Mouse (Mus musculus): ENCODE data around the gene Doc2a. TPM values are rescaled to one million over a fixed set of nuclear protein-coding genes. Genes with fewer than 3 reads are reported as not detected.

The Doc2a gene
- 0.37 and 0.62 TPM in 2 replicates for polyA plus RNA-seq (2015; fragmentation: Nextera tagmentation; extraction: Ambion mirVana)

DNA sequence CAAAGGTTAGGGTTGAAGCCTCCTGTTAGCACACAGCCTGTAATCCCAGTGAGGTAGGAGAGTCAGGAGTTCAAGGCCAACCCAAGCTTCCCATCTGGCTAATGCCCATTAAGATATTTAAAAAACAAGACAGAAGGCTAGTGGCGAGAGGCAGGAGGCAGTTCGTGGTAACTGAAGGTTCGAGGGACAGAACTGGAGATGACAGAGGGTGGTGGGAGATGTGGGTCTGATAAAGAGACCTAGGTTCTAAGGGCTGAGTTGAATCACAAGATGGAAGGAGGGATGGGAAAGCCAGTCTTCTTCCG, at the start of gene Doc2a:
TSS of gene Doc2a (plus strand) at position 301 of the 305 bp plus-strand sequence.
- peaks cover 28% of the 10 kb centered on the region for H3K4me1 ChIP-seq (ENCODE audit: control insufficient read depth, insufficient read depth, low read length)
- no peaks in the 10 kb centered on the region for H3K36me3 ChIP-seq (ENCODE audit: control insufficient read depth, insufficient read depth, low read length)
- no peak for ATAC-seq
- H3K9me3 ChIP-seq (ENCODE audit: control insufficient read depth, low read length) = no peaks in the 10 kb centered on the region
- H3K27ac ChIP-seq (ENCODE audit: low read length) = no peak within 1 kb of the TSS
- WGBS = 30% methylated on average over 4 of the region's 4 CpGs
- peak within 1 kb of the TSS; percentile 57 for H3K4me3 ChIP-seq (ENCODE audit: low read length)
- H3K4me2 ChIP-seq (ENCODE audit: low read depth, low read length) = peak within 1 kb of the TSS; percentile 99
- peaks cover 23% of the 10 kb centered on the region for H3K27me3 ChIP-seq (replicated peaks; ENCODE audit: control insufficient read depth, insufficient read depth, low read length)
- H3K9ac ChIP-seq (ENCODE audit: low read depth, low read length) = peak within 1 kb of the TSS; percentile 67

DNA sequence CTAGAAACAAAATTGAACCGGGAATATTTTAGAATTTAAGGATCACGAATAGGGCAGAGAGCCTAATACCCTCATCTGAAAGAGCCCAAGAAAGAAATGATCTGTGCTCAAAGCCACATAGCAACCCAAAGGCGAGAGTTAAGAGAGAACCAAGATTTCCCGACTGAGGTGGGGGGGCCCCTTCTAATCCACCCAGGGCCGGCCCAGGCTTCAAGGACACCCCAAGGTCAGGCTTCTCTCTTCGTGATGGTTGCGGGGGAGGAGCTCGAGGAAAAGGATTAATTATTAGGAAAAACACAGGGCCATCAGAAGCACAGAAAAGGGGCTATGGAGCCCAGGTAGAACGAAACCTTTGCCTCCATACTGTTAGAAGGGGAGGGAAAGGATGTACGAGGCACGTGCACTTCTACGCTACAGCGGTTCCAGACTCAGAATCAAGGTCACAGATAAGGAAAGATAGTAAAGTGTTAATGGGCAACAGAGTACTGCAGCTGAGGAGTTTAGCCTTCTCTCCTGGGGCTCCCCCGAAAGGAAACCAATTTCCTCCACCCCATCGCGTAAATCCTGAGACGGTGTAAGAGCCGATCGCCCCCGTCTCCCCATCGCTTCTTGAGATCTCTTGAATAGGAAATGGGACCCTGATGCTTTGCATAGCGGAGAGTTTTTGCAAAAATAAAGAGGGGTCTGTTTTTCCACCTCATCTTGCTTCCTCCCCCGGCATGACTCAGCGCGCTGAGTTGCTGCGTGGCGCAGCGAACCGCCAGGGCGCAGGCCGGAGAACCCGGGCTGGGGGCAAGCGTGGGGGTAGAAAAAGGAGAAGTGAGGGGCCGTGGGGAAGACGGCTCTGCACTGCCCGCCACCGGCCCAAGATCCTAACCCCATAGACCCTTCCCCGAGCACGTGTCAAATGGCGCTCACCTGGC, 48.8 kb upstream of the Doc2a start:
- Histone ChIP-seq H3K9me3 (ENCODE audit: control insufficient read depth, low read length) (no peaks in the 10 kb centered on the region), H3K9ac (ENCODE audit: low read depth, low read length) (peak overlapping the region; percentile 95), H3K4me1 (ENCODE audit: control insufficient read depth, insufficient read depth, low read length) (peaks cover 32% of the 10 kb centered on the region), H3K27ac (ENCODE audit: low read length) (peak overlapping the region; percentile 98), H3K4me2 (ENCODE audit: low read depth, low read length) (peak overlapping the region; percentile 86), H3K4me3 (ENCODE audit: low read length) (peak overlapping the region; percentile 88), H3K27me3 (replicated peaks; ENCODE audit: control insufficient read depth, insufficient read depth, low read length) (no peaks in the 10 kb centered on the region), H3K36me3 (ENCODE audit: control insufficient read depth, insufficient read depth, low read length) (peaks cover 11% of the 10 kb centered on the region)
- ATAC-seq = no peak; the same call in 1 of the 2 replicates
- under 1% methylated on average over 40 of the region's 40 CpGs for WGBS

DNA sequence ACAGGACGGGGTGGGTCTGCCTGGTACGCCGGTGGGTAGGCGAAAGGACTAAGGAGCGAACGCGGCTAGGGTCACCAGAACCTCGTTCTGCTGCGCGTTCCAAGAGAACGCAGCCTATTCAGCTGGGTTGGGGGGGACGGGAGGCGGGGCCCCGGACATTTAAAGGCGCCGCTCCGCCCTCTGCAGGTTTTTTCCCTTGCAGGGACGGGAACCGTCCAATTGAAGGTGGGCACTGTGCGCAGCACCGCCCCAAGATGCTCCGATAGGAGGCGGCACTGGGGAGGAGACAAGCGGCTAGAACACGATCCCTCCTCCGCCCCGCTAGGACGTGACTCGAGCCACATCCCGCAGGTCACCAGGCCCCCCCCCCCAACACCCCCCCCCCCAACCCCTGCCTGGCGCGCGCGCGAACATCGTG, 48.2 kb upstream of the Doc2a start:
- Histone ChIP-seq H3K9ac (ENCODE audit: low read depth, low read length) (peak overlapping the region; percentile 95), H3K9me3 (ENCODE audit: control insufficient read depth, low read length) (no peaks in the 10 kb centered on the region), H3K27me3 (replicated peaks; ENCODE audit: control insufficient read depth, insufficient read depth, low read length) (no peaks in the 10 kb centered on the region), H3K36me3 (ENCODE audit: control insufficient read depth, insufficient read depth, low read length) (peaks cover 11% of the 10 kb centered on the region), H3K4me1 (ENCODE audit: control insufficient read depth, insufficient read depth, low read length) (peaks cover 32% of the 10 kb centered on the region), H3K27ac (ENCODE audit: low read length) (peak overlapping the region; percentile 99), H3K4me2 (ENCODE audit: low read depth, low read length) (peak overlapping the region; percentile 86), H3K4me3 (ENCODE audit: low read length) (peak overlapping the region; percentile 88)
- under 1% methylated on average over 31 of the region's 36 CpGs for WGBS
- peak; percentile 96 for ATAC-seq

DNA sequence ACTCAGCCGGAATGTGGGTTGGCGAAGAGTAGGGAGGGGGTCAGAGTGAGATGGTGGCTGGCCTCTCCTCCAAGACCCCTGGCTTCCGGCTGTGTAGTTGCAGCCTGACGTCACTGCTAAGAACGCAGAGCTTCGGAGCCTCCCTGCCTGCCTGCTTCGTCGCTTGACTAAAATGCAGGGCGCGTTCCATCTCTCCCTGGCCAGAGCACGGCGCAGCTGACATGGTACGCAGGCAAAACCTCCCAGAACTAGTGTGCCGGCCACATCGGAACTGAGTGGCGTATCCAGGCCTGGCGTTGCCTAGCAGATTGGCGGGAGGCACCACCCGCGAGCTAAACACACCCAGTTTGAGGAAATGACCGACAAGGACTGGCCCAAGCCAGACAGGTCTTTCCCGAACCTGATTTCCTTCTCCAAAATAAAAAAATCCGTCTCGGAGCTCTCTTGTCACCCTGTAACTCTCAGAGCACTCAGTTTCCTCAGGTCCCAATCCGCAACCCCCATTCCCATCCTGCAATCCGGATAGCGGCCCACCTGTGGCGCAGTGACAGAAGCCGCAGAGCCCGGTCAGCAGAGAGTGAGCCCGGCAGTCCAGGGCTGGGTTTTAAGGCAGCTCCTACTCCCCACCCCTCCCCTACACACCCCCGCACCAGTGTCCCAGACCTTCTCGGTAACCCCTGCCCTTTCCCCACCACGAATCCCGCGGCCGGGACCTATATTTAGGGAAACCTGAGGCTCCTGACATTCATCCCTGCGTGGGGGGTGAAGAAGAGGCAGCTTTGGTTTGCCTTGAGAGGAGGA, 47.5 kb upstream of the Doc2a start:
- no peaks in the 10 kb centered on the region for H3K27me3 ChIP-seq (replicated peaks; ENCODE audit: control insufficient read depth, insufficient read depth, low read length)
- H3K36me3 ChIP-seq (ENCODE audit: control insufficient read depth, insufficient read depth, low read length) = peaks cover 11% of the 10 kb centered on the region
- peak overlapping the region; percentile 76 for H3K4me2 ChIP-seq (ENCODE audit: low read depth, low read length)
- H3K27ac ChIP-seq (ENCODE audit: low read length) = peak overlapping the region; percentile 99
- H3K4me3 ChIP-seq (ENCODE audit: low read length) = peak overlapping the region; percentile 88
- H3K9ac ChIP-seq (ENCODE audit: low read depth, low read length) = peak overlapping the region; percentile 77
- peak; percentile 87 for ATAC-seq
- no peaks in the 10 kb centered on the region for H3K9me3 ChIP-seq (ENCODE audit: control insufficient read depth, low read length)
- 3% methylated on average over 38 of the region's 38 CpGs for WGBS
- H3K4me1 ChIP-seq (ENCODE audit: control insufficient read depth, insufficient read depth, low read length) = peaks cover 32% of the 10 kb centered on the region

DNA sequence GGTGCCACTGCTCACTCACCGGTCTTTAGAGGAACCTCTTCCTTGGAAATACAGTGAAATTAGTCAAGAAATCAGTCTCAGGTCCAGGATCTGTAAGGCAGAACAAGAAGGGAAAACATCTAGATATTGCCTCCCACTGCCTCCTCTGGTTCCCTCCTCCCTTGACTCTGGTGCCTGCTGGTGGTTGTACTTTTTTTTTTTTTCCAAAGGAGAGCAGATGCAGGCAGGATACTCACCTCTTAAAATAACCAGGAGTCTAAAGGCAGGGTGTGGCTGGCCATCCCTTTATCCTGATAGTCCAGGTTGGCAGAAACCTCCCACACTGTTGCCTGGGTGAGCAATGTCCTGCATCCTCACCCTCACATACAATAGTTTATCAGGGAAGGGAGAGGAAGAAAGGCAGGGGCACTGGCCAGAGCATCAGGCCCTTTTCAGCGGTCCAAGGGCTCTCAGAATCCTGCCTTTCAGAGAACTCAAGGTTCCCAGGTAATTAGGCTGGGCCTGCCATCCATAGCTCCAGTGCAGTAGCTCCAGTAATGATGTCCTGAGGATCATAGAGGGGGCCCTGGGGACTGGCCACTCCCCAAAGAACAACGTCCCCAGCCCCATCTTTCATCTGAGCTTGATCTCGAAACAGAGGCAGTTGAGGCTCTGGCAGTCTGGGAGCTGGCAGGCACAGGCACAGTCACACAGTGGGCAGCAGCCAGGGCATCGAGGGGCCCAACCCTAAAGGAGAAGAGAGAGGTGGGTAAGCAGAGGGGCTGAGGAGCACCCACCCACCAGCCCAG, 46.8 kb upstream of the Doc2a start:
- H3K4me3 ChIP-seq (ENCODE audit: low read length) = peak overlapping the region; percentile 88
- WGBS = 66% methylated on average over 5 of the region's 5 CpGs
- ATAC-seq = no peak
- peak overlapping the region; percentile 77 for H3K9ac ChIP-seq (ENCODE audit: low read depth, low read length)
- H3K27me3 ChIP-seq (replicated peaks; ENCODE audit: control insufficient read depth, insufficient read depth, low read length) = no peaks in the 10 kb centered on the region
- peak overlapping the region; percentile 99 for H3K27ac ChIP-seq (ENCODE audit: low read length)
- H3K4me2 ChIP-seq (ENCODE audit: low read depth, low read length) = peak overlapping the region; percentile 76
- peaks cover 11% of the 10 kb centered on the region for H3K36me3 ChIP-seq (ENCODE audit: control insufficient read depth, insufficient read depth, low read length)
- H3K9me3 ChIP-seq (ENCODE audit: control insufficient read depth, low read length) = no peaks in the 10 kb centered on the region
- peaks cover 32% of the 10 kb centered on the region for H3K4me1 ChIP-seq (ENCODE audit: control insufficient read depth, insufficient read depth, low read length)

DNA sequence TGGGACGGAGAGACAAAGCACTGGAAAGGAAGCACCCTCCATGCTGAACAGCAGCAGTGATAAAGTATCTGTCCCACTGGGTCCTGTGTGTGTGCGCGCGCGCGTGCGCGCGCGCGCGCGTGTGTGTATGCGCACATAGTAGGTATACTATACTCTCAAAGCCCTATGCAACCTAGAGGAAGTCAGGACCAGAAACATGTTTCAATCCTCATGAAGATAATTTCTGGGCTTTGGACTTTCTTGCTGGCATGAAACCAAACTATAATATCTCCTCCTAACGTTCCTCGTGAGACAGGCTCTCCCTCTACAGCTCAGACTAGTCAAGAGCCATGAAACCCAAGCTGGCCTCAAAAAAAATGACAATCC, 46.2 kb upstream of the Doc2a start:
- Histone ChIP-seq H3K27me3 (replicated peaks; ENCODE audit: control insufficient read depth, insufficient read depth, low read length) (no peaks in the 10 kb centered on the region), H3K27ac (ENCODE audit: low read length) (no peak overlapping the region), H3K9ac (ENCODE audit: low read depth, low read length) (peak overlapping the region; percentile 77; the same call in 1 of the 2 replicates), H3K36me3 (ENCODE audit: control insufficient read depth, insufficient read depth, low read length) (peaks cover 10% of the 10 kb centered on the region), H3K9me3 (ENCODE audit: control insufficient read depth, low read length) (no peaks in the 10 kb centered on the region), H3K4me1 (ENCODE audit: control insufficient read depth, insufficient read depth, low read length) (peaks cover 31% of the 10 kb centered on the region), H3K4me2 (ENCODE audit: low read depth, low read length) (no peak overlapping the region), H3K4me3 (ENCODE audit: low read length) (no peak overlapping the region)
- 90% methylated on average over 16 of the region's 16 CpGs for WGBS
- no peak for ATAC-seq

DNA sequence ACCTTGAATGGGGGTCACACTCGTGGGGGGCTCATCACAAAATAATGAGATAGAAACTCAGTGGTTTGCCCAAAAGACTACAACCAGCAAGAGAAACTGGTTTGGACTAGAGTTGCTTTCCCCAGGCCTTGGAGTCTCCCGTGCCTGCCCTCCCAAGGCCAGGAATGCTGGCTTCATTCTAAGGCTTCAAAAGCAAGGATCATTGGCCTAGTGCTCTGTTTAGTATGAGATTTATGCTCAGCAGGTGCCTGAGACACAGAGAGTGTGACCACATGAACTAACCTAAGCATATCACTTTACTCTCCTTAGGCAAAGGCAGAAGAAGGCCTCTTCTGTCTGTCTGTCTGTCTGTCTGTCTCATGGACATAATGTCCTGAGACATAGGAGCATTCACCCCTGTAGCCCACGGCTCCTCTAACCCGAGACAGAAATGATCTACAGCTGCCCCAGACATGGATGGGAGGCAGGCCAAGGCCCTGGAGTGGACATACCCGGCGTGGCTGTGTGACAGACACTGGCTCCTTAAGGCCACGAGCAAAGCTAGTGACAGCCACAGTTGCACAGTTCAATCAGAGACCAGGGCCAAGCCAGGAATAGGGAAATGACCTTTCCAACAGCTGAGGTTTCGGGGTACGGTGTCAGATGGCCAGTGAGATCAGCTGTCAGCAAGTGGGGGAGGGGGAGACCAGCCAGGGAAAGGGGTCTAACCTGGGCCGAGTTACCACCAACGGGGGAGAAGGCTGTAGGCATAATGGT, 44.9 kb upstream of the Doc2a start:
- no peak overlapping the region for H3K9ac ChIP-seq (ENCODE audit: low read depth, low read length)
- H3K4me3 ChIP-seq (ENCODE audit: low read length) = no peak overlapping the region
- H3K27ac ChIP-seq (ENCODE audit: low read length) = no peak overlapping the region
- no peaks in the 10 kb centered on the region for H3K9me3 ChIP-seq (ENCODE audit: control insufficient read depth, low read length)
- peaks cover 19% of the 10 kb centered on the region for H3K4me1 ChIP-seq (ENCODE audit: control insufficient read depth, insufficient read depth, low read length)
- H3K36me3 ChIP-seq (ENCODE audit: control insufficient read depth, insufficient read depth, low read length) = no peaks in the 10 kb centered on the region
- ATAC-seq = no peak
- H3K4me2 ChIP-seq (ENCODE audit: low read depth, low read length) = no peak overlapping the region
- WGBS = 85% methylated on average over 11 of the region's 11 CpGs
- no peaks in the 10 kb centered on the region for H3K27me3 ChIP-seq (replicated peaks; ENCODE audit: control insufficient read depth, insufficient read depth, low read length)

DNA sequence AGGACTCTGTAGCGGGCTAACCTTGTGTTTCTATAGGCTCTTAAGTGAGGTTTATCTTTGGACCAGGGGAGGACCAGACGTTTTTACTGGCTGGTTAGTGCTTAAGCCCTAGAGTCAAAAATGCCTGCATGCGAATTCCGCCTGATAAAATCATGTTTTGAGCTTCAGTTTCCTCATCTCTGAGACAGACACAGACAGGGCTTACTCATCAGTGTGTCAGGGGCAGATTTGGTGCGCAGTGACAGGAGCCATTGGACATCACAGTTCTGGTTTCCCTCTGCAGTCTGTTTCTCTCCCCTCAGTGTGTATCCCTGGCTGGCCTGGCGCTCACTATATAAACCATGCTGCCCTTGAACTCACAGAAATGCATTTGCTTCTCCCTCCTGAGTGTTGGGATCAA, 44.0 kb upstream of the Doc2a start:
- ATAC-seq = no peak
- no peak overlapping the region for H3K27ac ChIP-seq (ENCODE audit: low read length)
- H3K4me2 ChIP-seq (ENCODE audit: low read depth, low read length) = no peak overlapping the region
- no peaks in the 10 kb centered on the region for H3K27me3 ChIP-seq (replicated peaks; ENCODE audit: control insufficient read depth, insufficient read depth, low read length)
- H3K9me3 ChIP-seq (ENCODE audit: control insufficient read depth, low read length) = no peaks in the 10 kb centered on the region
- H3K9ac ChIP-seq (ENCODE audit: low read depth, low read length) = no peak overlapping the region
- H3K36me3 ChIP-seq (ENCODE audit: control insufficient read depth, insufficient read depth, low read length) = no peaks in the 10 kb centered on the region
- no peak overlapping the region for H3K4me3 ChIP-seq (ENCODE audit: low read length)
- 71% methylated on average over 6 of the region's 6 CpGs for WGBS
- H3K4me1 ChIP-seq (ENCODE audit: control insufficient read depth, insufficient read depth, low read length) = peaks cover 22% of the 10 kb centered on the region

Data from intestine, embryonic 16.5 days (tissue).